Mouse (Mus musculus): ENCODE data around the gene Ptprk.

DNA sequence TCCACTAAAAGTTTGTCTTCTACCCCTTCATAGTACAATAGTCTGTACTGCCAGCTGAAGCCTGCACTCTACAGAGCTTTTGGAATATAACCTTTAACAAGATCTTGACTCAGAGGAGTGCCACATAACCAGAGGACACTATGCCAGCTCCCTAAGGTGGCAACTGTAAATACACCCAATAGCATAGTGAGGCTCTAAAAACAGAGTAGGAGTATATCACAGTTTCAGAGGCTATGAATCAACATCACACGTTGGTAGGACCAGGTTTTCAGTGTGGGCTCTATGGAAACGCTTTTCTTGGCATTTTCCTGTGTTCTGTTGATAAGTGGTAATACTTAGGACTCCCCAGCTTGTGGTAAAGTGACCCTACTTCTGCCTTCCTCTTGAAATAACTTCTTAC lies 46.8 kb upstream of the Ptprk start:
- TF ChIP-seq POLR2A (IDR thresholded peaks at IDR 0.05; ENCODE audit: control insufficient read depth, low read depth, low read length) (no peak), CTCF (IDR thresholded peaks at IDR 0.05; ENCODE audit: control insufficient read depth, insufficient read depth, insufficient replicate concordance, low read depth, low read length) (no peak)
